Mouse (Mus musculus): Measurements from ENCODE around the gene Fam204a. TPM values are rescaled to one million over a fixed set of nuclear protein-coding genes. Genes with fewer than 3 reads are reported as not detected.

Fam204a gene
- 41.1 TPM for total RNA-seq (2023)

GRCm38 (mm10) chr19:60225899-60226844 is at the start of gene Fam204a:
Fam204a (minus strand) TSS chr19:60226701.

Other genes starting within 250 kb of the Fam204a start
- not detected for gene Prlhr, start 241.6 kb upstream of the Fam204a start, total RNA-seq (2023)